Mouse (Mus musculus): ENCODE measurements at regions not wholly inside any gene's neighbourhood (a gene's known extent, or its start where the extent isn't known, plus 50 kb on each side); places are given as distances from the start of the nearest gene placed in this dataset.
A peak's percentile ranks its signal among the peaks of the same experiment; 100 is the strongest.

DNA sequence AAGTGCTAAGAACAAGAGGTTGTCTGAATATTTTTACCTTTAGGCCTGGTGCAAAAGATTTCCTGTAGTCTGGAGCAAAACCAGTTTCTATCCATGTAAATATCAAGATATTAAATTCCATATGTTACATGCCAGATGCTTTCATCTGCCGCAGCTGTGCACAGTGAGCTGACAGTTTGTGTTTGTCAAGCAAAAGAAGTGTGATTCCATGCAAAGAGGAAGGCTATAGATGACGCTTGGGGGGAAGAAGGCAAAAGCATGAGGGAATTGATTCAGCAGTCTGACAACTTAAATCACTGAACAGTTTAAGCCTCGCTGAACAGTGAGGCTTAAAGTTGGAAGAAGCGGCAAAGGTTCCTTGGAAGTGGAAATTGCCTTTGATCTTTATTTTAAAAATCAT lies 109.2 kb upstream of the Pappa start:
- no peak for ATAC-seq (ENCODE audit: low TSS enrichment)

DNA sequence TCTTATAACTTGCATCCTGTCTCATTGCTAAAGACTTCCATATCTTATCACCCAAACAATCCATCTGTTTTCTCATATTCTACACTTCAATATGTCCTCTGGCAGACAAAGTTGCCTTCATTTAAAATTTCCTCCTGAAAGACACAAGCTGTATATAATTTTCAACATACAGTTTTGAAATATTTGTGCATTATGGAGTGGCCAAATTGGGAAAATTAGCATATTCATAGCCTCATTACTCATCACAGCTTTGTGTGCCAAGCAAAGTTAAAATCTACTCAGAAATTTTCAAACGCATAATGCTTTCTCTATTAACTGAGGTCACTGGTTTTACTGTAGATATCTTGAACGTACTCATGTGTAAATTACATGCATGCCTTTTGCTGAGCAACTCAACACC lies 104.5 kb upstream of the Pappa start:
- peak; percentile 67 for ATAC-seq (ENCODE audit: low TSS enrichment)

DNA sequence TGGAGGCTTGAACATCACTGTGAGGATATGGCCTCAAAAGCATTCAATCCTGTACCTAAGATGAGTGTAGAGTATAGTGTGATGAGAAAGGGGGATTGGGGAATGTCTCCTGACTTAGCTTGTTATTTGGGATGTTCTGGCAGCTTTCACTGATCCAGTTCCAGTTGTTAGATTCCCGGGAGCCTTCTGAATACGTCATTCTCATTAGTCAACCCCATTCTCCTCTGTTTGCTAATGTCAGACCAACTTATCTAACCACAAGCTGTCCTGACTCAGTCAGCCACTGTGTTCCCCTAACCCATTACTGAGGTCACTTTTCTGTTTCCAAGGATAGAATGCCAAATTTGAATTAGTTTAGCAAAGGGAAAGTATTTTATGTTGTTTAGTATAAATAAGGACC lies 70.6 kb upstream of the Pappa start:
- no peak for ATAC-seq (ENCODE audit: low TSS enrichment)

Measured in frontal cortex, adult (tissue).